Comparison of ENCODE assay signal across 31 mouse cellular contexts in the genomic region with DNA sequence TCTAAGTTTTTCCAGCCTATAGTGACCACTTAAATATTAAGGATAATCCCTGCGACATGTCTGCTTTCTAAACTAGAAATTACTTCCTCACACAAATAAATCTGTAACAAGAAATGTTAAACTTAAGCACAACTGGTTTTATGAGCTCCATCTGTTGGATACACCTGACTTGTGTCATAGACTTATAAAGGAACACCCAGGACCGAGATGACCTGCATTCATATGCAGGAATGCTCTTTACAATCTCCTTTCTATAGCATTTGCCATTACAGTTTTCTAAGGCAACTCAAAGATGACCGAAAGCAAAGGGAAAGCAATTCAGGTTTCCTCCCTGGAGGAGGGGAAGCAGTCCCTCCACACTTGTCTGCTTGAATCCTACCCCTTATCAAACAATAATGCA. TPM values are rescaled to one million over a fixed set of nuclear protein-coding genes. Genes with fewer than 3 reads are reported as not detected.
DNase-seq lines count a peak whose midpoint lies in the region; ATAC-seq and TF ChIP-seq lines count a peak whose summit lies in the region.
"Had no signal": no experiment of that assay in that cellular context is flagged by ENCODE, and none has a peak within 500 bp of the region (broad histone marks: within the 10 kb centered on the region; RNA-seq: fewer than 3 reads in every experiment).

No protein-coding gene starts in this region.

- no peaks in the 10 kb centered on the region for H3K27me3 ChIP-seq in midbrain, embryonic 11.5 days (ENCODE audit: control insufficient read depth, insufficient read depth, low read length)
- no peaks in the 10 kb centered on the region for H3K27me3 ChIP-seq in midbrain, postnatal 0 days (ENCODE audit: insufficient read depth, low read length)
- H3K27me3 ChIP-seq in intestine, postnatal 0 days (replicated peaks; ENCODE audit: control insufficient read depth, insufficient read depth, low read length) = no peaks in the 10 kb centered on the region
- H3K27me3 ChIP-seq: forebrain, embryonic 13.5 days; heart, embryonic 15.5 days; hindbrain, embryonic 13.5 days; Patski had no signal

- intact Hi-C loops in gastrocnemius, adult 2 months (cut with DNase I) = no loop called here
- intact Hi-C loops in gastrocnemius, postnatal 14 days (cut with DNase I; ENCODE audit: low total_unique reads) = no loop called here

- no peak overlapping the region for H3K9ac ChIP-seq in midbrain, embryonic 11.5 days (ENCODE audit: low read length)
- H3K9ac ChIP-seq in midbrain, postnatal 0 days (replicated peaks; ENCODE audit: low read length, poor library complexity, severe bottlenecking) = no peak overlapping the region
- H3K9ac ChIP-seq in intestine, postnatal 0 days (ENCODE audit: low read depth, low read length) = no peak overlapping the region
- H3K9ac ChIP-seq: forebrain, embryonic 13.5 days; heart, embryonic 15.5 days; hindbrain, embryonic 13.5 days had no signal

- no peak overlapping the region for H3K4me3 ChIP-seq in gastrocnemius, adult 2 months
- H3K4me3 ChIP-seq in midbrain, embryonic 11.5 days (ENCODE audit: low read depth, low read length) = no peak overlapping the region
- H3K4me3 ChIP-seq in midbrain, postnatal 0 days (ENCODE audit: low read depth, low read length) = no peak overlapping the region
- no peak overlapping the region for H3K4me3 ChIP-seq in intestine, postnatal 0 days (ENCODE audit: low read depth, low read length)
- H3K4me3 ChIP-seq: forebrain, embryonic 10.5 days; forebrain, embryonic 13.5 days; heart, adult 2 months; heart, embryonic 15.5 days; hindbrain, embryonic 10.5 days; hindbrain, embryonic 13.5 days had no signal

- no peak for TF ChIP-seq CTCF in gastrocnemius, adult 2 months (IDR thresholded peaks at IDR 0.05)
- no peak for TF ChIP-seq CTCF in midbrain, postnatal 0 days (IDR thresholded peaks at IDR 0.05)
- TF ChIP-seq CTCF in intestine, postnatal 0 days (IDR thresholded peaks at IDR 0.05; ENCODE audit: low read depth) = no peak

- 89% methylated on average over 3 of the region's 3 CpGs for WGBS in midbrain, embryonic 11.5 days
- WGBS in midbrain, postnatal 0 days = 94% methylated on average over 3 of the region's 3 CpGs
- 57% methylated on average over 3 of the region's 3 CpGs for WGBS in intestine, postnatal 0 days

- H3K9me3 ChIP-seq in midbrain, embryonic 11.5 days (ENCODE audit: control insufficient read depth, low read length) = no peaks in the 10 kb centered on the region
- no peaks in the 10 kb centered on the region for H3K9me3 ChIP-seq in midbrain, postnatal 0 days (ENCODE audit: low read length)
- H3K9me3 ChIP-seq in intestine, postnatal 0 days (ENCODE audit: control insufficient read depth) = no peaks in the 10 kb centered on the region
- H3K9me3 ChIP-seq: forebrain, embryonic 10.5 days; forebrain, embryonic 13.5 days; G1E; heart, embryonic 15.5 days; hindbrain, embryonic 10.5 days; hindbrain, embryonic 13.5 days had no signal

- ATAC-seq in midbrain, embryonic 11.5 days (ENCODE audit: low FRiP score) = no peak
- ATAC-seq in midbrain, postnatal 0 days (ENCODE audit: low FRiP score) = no peak
- no peak for ATAC-seq in intestine, postnatal 0 days
- ATAC-seq: forebrain, embryonic 13.5 days; forebrain, embryonic 16.5 days; hindbrain, embryonic 16.5 days; Patski had no signal

- peaks cover 3% of the 10 kb centered on the region; the same call in 1 of the 2 replicates for H3K36me3 ChIP-seq in midbrain, embryonic 11.5 days (ENCODE audit: control insufficient read depth, insufficient read depth, low read length)
- H3K36me3 ChIP-seq in midbrain, postnatal 0 days (ENCODE audit: insufficient read depth, low read length) = peaks cover 8% of the 10 kb centered on the region; the same call in 1 of the 2 replicates
- peaks cover 22% of the 10 kb centered on the region for H3K36me3 ChIP-seq in intestine, postnatal 0 days (ENCODE audit: control insufficient read depth, insufficient read depth)

- peaks cover 8% of the 10 kb centered on the region; the same call in 1 of the 2 replicates for H3K4me1 ChIP-seq in midbrain, embryonic 11.5 days (ENCODE audit: control insufficient read depth, insufficient read depth, low read length)
- H3K4me1 ChIP-seq in midbrain, postnatal 0 days (ENCODE audit: insufficient read depth, low read length) = peaks cover 14% of the 10 kb centered on the region
- H3K4me1 ChIP-seq in intestine, postnatal 0 days (replicated peaks; ENCODE audit: control insufficient read depth, insufficient read depth, low read length) = peaks cover 4% of the 10 kb centered on the region; the same call in 1 of the 2 replicates

- no peak overlapping the region for H3K4me2 ChIP-seq in midbrain, embryonic 11.5 days
- no peak overlapping the region for H3K4me2 ChIP-seq in midbrain, postnatal 0 days (ENCODE audit: low read depth, low read length, poor library complexity, severe bottlenecking)
- H3K4me2 ChIP-seq in intestine, postnatal 0 days (replicated peaks; ENCODE audit: low read depth) = peak overlapping the region; percentile 22; the same call in 1 of the 2 replicates
- H3K4me2 ChIP-seq: forebrain, embryonic 13.5 days; heart, embryonic 11.5 days; heart, embryonic 15.5 days; hindbrain, embryonic 13.5 days had no signal

- H3K27ac ChIP-seq in gastrocnemius, adult 2 months = peak overlapping the region; percentile 29
- no peak overlapping the region for H3K27ac ChIP-seq in midbrain, embryonic 11.5 days (ENCODE audit: low read depth, low read length)
- no peak overlapping the region for H3K27ac ChIP-seq in midbrain, postnatal 0 days (ENCODE audit: low read depth, low read length)
- no peak overlapping the region for H3K27ac ChIP-seq in intestine, postnatal 0 days (ENCODE audit: low read depth, low read length)
- H3K27ac ChIP-seq: forebrain, embryonic 10.5 days; forebrain, embryonic 13.5 days; heart, adult 2 months; heart, embryonic 15.5 days; hindbrain, embryonic 10.5 days; hindbrain, embryonic 13.5 days had no signal

- DNase-seq in gastrocnemius, adult 2 months = no peak
- no peak for DNase-seq in gastrocnemius, postnatal 14 days
- peak; percentile 67 for DNase-seq in midbrain, embryonic 11.5 days (ENCODE audit: low spot score, missing footprints)
- no peak for DNase-seq in midbrain, postnatal 0 days (ENCODE audit: low spot score)
- DNase-seq in ZHBTc4 (ENCODE audit: low read depth, low spot score) = peak; percentile 61
- DNase-seq in frontal cortex, postnatal 14 days (ENCODE audit: low spot score in 2 of 2) = no peak
- DNase-seq in kidney, adult 8-10 months = no peak
- DNase-seq: adrenal gland, adult 8-10 months; adrenal gland, postnatal 25 days; cerebellum, adult 11-12 months; cerebellum, adult 9-10 months; cerebellum, postnatal 14 days; gastrocnemius, postnatal 10 days; heart, adult 2 months; heart, postnatal 10 days; heart, postnatal 36 days; kidney, adult 11 months had no signal

RNA-seq across cellular contexts. Expression of gene Fbxl3, which starts 6.1 kb away (rescaled TPM):
- total RNA-seq in gastrocnemius, adult 2 months (2021) = 10 to 100 TPM; 54.1 to 54.3 TPM
- 10 to 100 TPM; 33.7 to 39.5 TPM for total RNA-seq in gastrocnemius, postnatal 14 days (2021)
- 26.5 and 27.3 TPM in 2 replicates for polyA plus RNA-seq in midbrain, embryonic 11.5 days (2014; fragmentation: Nextera tagmentation; extraction: Ambion mirVana)
- 64.5 and 67.9 TPM in 2 replicates for total RNA-seq in midbrain, postnatal 0 days (2014; rRNA removed)
- 20.2 and 22.5 TPM in 2 replicates for polyA plus RNA-seq in midbrain, postnatal 0 days (2015; fragmentation: Nextera tagmentation; extraction: Ambion mirVana)
- 21.7 and 22.1 TPM in 2 replicates for polyA plus RNA-seq in intestine, postnatal 0 days (2015; fragmentation: Nextera tagmentation; extraction: Ambion mirVana)

RNA-seq across cellular contexts. Expression of gene Cln5, which starts 23.2 kb away (rescaled TPM):
- total RNA-seq in gastrocnemius, adult 2 months (2021) = 10 to 100 TPM; 12.6 to 14.4 TPM
- 1 to 10 TPM; 7.2 to 8.2 TPM for total RNA-seq in gastrocnemius, postnatal 14 days (2021)
- polyA plus RNA-seq in midbrain, embryonic 11.5 days (2014; fragmentation: Nextera tagmentation; extraction: Ambion mirVana) = 27.1 and 30.4 TPM in 2 replicates
- total RNA-seq in midbrain, postnatal 0 days (2014; rRNA removed) = 7.8 and 10.4 TPM in 2 replicates
- 10.6 and 11.5 TPM in 2 replicates for polyA plus RNA-seq in midbrain, postnatal 0 days (2015; fragmentation: Nextera tagmentation; extraction: Ambion mirVana)
- polyA plus RNA-seq in intestine, postnatal 0 days (2015; fragmentation: Nextera tagmentation; extraction: Ambion mirVana) = 15.7 and 17.1 TPM in 2 replicates

RNA-seq across cellular contexts. Expression of gene Acod1, which starts 46.5 kb away (rescaled TPM):
- total RNA-seq in gastrocnemius, adult 2 months (2021) = not detected
- not detected for total RNA-seq in gastrocnemius, postnatal 14 days (2021)
- polyA plus RNA-seq in midbrain, embryonic 11.5 days (2014; fragmentation: Nextera tagmentation; extraction: Ambion mirVana) = not detected in 2 replicates
- total RNA-seq in midbrain, postnatal 0 days (2014; rRNA removed) = not detected in 2 replicates
- not detected in 2 replicates for polyA plus RNA-seq in midbrain, postnatal 0 days (2015; fragmentation: Nextera tagmentation; extraction: Ambion mirVana)
- not detected in 2 replicates for polyA plus RNA-seq in intestine, postnatal 0 days (2015; fragmentation: Nextera tagmentation; extraction: Ambion mirVana)
- total RNA-seq: adrenal gland, postnatal 25 days; gastrocnemius, postnatal 10 days; gastrocnemius, postnatal 4 days; heart, adult 2 months; heart, postnatal 10 days; heart, postnatal 36 days had no signal
- polyA plus RNA-seq: activated CD4-positive, CD25-positive, alpha-beta regulatory T cell, adult 4 months; embryonic facial prominence, embryonic 11.5 days; forebrain, embryonic 10.5 days; forebrain, embryonic 13.5 days; forebrain, embryonic 16.5 days; G1E; heart, embryonic 11.5 days; heart, embryonic 15.5 days; hindbrain, embryonic 10.5 days; hindbrain, embryonic 13.5 days; hindbrain, embryonic 16.5 days had no signal

Comparison
In these comparisons a context has a peak if more than half of its experiments do, and no peak if none do; other contexts are left out.
1. DNase-seq: peak in midbrain, embryonic 11.5 days (single experiment) and ZHBTc4 (single experiment); none in gastrocnemius, adult 2 months (single experiment), gastrocnemius, postnatal 14 days (single experiment), midbrain, postnatal 0 days (single experiment), frontal cortex, postnatal 14 days (0 of 2) and kidney, adult 8-10 months (0 of 2).